Mouse (Mus musculus) gastrocnemius, adult 2 months (tissue): Measurements from ENCODE around the gene Gm28308. TPM values are rescaled to one million over a fixed set of nuclear protein-coding genes. Genes with fewer than 3 reads are reported as not detected.

ENCODE experiments used
- DNase-seq: peaks from one replicate; pipeline ENCODE4 v3.0.0; 2022
- H3K27ac ChIP-seq: fragments of 200-600 bp; 2 replicates; pipeline ENCODE4 v1.8.1; 2022; ENCODE audit warnings: mild to moderate bottlenecking
- H3K4me3 ChIP-seq: fragments of 200-600 bp; 2 replicates; pipeline ENCODE4 v1.8.1; 2022; ENCODE audit warnings: mild to moderate bottlenecking, moderate library complexity
- CTCF ChIP-seq: fragments of 200-600 bp; IDR thresholded peaks from 2 replicates; pipeline ENCODE4 v1.8.1; 2022; ENCODE audit warnings: antibody characterized with exemption, mild to moderate bottlenecking, moderate library complexity
- intact Hi-C: fragments of 180-260 bp; cut with DNase I; formaldehyde crosslinking; loops from one replicate; pipeline ENCODE4 v1.15.1; 2025
- total RNA-seq, 2 experiments: library from RNA; stranded (reverse); gene quantifications; 2 replicates each; pipeline ENCODE4 v1.2.3; 2021

Gm28308 gene
- total RNA-seq, 2 experiments from 2014 or later, result 0.82 TPM; not detected in 1

- H3K4me3 ChIP-seq, result peak overlapping the region; percentile 65
- H3K27ac ChIP-seq, result peak overlapping the region; percentile 85
- intact Hi-C loops, result no loop called here
- TF ChIP-seq CTCF, result no peak
- DNase-seq, result no peak
Measured at GRCm38 (mm10) chr6:52252016-52252774, 39.1 kb upstream of the Gm28308 start.

- Histone ChIP-seq H3K27ac (no peak overlapping the region), H3K4me3 (no peak overlapping the region)
- intact Hi-C loops, result no loop called here
- no peak for TF ChIP-seq CTCF
- no peak for DNase-seq
Measured at GRCm38 (mm10) chr6:52251177-52251879, 38.2 kb upstream of the Gm28308 start.

- intact Hi-C loops, result loop anchor here (5.0 kb wide), 1 partner anchor 1078 kb away; no protein-coding TSS in a partner anchor
- DNase-seq, result no peak
- Histone ChIP-seq H3K27ac (no peak overlapping the region), H3K4me3 (no peak overlapping the region)
- TF ChIP-seq CTCF, result no peak
Measured at GRCm38 (mm10) chr6:52249826-52250225, 36.7 kb upstream of the Gm28308 start.

GRCm38 (mm10) chr6:52249415-52249738, 36.2 kb upstream of the Gm28308 start:
- peak overlapping the region; percentile 33 for H3K4me3 ChIP-seq
- DNase-seq, result no peak
- no peak for TF ChIP-seq CTCF
- intact Hi-C loops, result loop anchor here (5.0 kb wide), 1 partner anchor 1077 kb away; no protein-coding TSS in a partner anchor
- H3K27ac ChIP-seq, result peak overlapping the region; percentile 24; the same call in 1 of the 2 replicates

- intact Hi-C loops, result loop anchor here (5.0 kb wide), 1 partner anchor 1077 kb away; no protein-coding TSS in a partner anchor
- no peak for DNase-seq
- Histone ChIP-seq H3K4me3 (peak overlapping the region; percentile 41), H3K27ac (peak overlapping the region; percentile 25; the same call in 1 of the 2 replicates)
- TF ChIP-seq CTCF, result no peak
Measured at GRCm38 (mm10) chr6:52248638-52249414, 35.7 kb upstream of the Gm28308 start.

- peak overlapping the region; percentile 25; the same call in 1 of the 2 replicates for H3K27ac ChIP-seq
- TF ChIP-seq CTCF, result no peak
- DNase-seq, result no peak
- intact Hi-C loops, result loop anchor here (5.0 kb wide), 1 partner anchor 1076 kb away; no protein-coding TSS in a partner anchor
- peak overlapping the region; percentile 41 for H3K4me3 ChIP-seq
Measured at GRCm38 (mm10) chr6:52247766-52248637, 34.9 kb upstream of the Gm28308 start.

- no peak for DNase-seq
- Histone ChIP-seq H3K4me3 (peak overlapping the region; percentile 77), H3K27ac (peak overlapping the region; percentile 86)
- intact Hi-C loops, result loop anchor here (5.0 kb wide), 1 partner anchor 1075 kb away; no protein-coding TSS in a partner anchor
- no peak for TF ChIP-seq CTCF
Measured at GRCm38 (mm10) chr6:52246916-52247315, 33.8 kb upstream of the Gm28308 start.

GRCm38 (mm10) chr6:52246403-52246803, 33.3 kb upstream of the Gm28308 start:
- DNase-seq, result no peak
- peak overlapping the region; percentile 77 for H3K4me3 ChIP-seq
- TF ChIP-seq CTCF, result no peak
- intact Hi-C loops, result loop anchor here (5.0 kb wide), 1 partner anchor 1074 kb away; no protein-coding TSS in a partner anchor
- H3K27ac ChIP-seq, result peak overlapping the region; percentile 86

- intact Hi-C loops, result loop anchor here (5.0 kb wide), 1 partner anchor 1073 kb away; no protein-coding TSS in a partner anchor
- peak within 1 kb of the TSS; percentile 86 for H3K27ac ChIP-seq
- peak within 1 kb of the TSS; percentile 77 for H3K4me3 ChIP-seq
- DNase-seq, result peak; percentile 56
- TF ChIP-seq CTCF, result no peak
Measured at GRCm38 (mm10) chr6:52245757-52246142, 32.6 kb upstream of the Gm28308 start, which contains the start of gene Hoxa11. Gene Hoxa11 (minus strand): TSS chr6:52245810.

GRCm38 (mm10) chr6:52245040-52245756, 32.1 kb upstream of the Gm28308 start:
- H3K4me3 ChIP-seq, result peak overlapping the region; percentile 77
- intact Hi-C loops, result loop anchor here (5.0 kb wide), 1 partner anchor 1073 kb away; no protein-coding TSS in a partner anchor
- DNase-seq, result peak; percentile 69
- no peak for TF ChIP-seq CTCF
- H3K27ac ChIP-seq, result peak overlapping the region; percentile 86
